Comparison of ENCODE assay signal across 10 mouse cellular contexts in the genomic region with DNA sequence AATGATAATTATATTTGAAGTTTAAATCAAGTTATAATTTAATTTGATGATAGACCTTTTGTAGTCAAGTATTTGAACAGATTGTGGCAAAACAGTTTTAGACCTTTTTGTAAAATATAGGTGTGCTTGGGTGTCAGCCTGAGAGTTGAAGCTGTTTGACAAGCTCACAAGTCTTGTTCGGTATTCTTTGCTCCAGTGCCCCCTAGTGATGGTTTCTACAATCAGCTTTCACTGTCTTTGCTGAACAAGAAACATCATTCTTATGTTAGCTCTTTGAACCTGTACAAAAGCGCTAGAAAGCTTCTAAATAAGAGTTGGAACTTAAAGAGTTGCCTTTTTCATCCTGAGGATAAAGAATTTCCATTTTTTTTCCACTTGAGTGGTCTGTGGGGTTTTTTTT.
A peak's percentile ranks its signal among the peaks of the same experiment; 100 is the strongest.
DNase-seq lines count a peak whose midpoint lies in the region; ATAC-seq and TF ChIP-seq lines count a peak whose summit lies in the region.
"Had no signal": no experiment of that assay in that cellular context is flagged by ENCODE, and none has a peak within 500 bp of the region (broad histone marks: within the 10 kb centered on the region; RNA-seq: fewer than 3 reads in every experiment).

No protein-coding gene starts in this region.

- no peak overlapping the region for H3K9ac ChIP-seq in intestine, postnatal 0 days (ENCODE audit: low read depth, low read length)
- no peak overlapping the region for H3K9ac ChIP-seq in intestine, embryonic 15.5 days
- no peak overlapping the region for H3K9ac ChIP-seq in ES-E14 (ENCODE audit: insufficient read depth, low read depth, low read length, poor library complexity, severe bottlenecking)
- H3K9ac ChIP-seq in neural tube, embryonic 15.5 days (replicated peaks): no peak overlapping the region
- H3K9ac ChIP-seq: embryonic facial prominence, embryonic 13.5 days had no signal

- H3K9me3 ChIP-seq in intestine, postnatal 0 days (ENCODE audit: control insufficient read depth): no peaks in the 10 kb centered on the region
- no peaks in the 10 kb centered on the region for H3K9me3 ChIP-seq in intestine, embryonic 15.5 days
- no peaks in the 10 kb centered on the region for H3K9me3 ChIP-seq in ES-E14 (ENCODE audit: control insufficient read depth, insufficient read depth, low read depth, low read length)
- no peaks in the 10 kb centered on the region for H3K9me3 ChIP-seq in neural tube, embryonic 15.5 days (replicated peaks)
- H3K9me3 ChIP-seq: embryonic facial prominence, embryonic 13.5 days had no signal

- no peak for ATAC-seq in intestine, postnatal 0 days
- ATAC-seq in intestine, embryonic 15.5 days: no peak
- ATAC-seq in neural tube, embryonic 15.5 days (ENCODE audit: low FRiP score): no peak

- no peak overlapping the region for H3K27ac ChIP-seq in intestine, postnatal 0 days (ENCODE audit: low read depth, low read length)
- H3K27ac ChIP-seq in intestine, embryonic 15.5 days: no peak overlapping the region
- no peak overlapping the region for H3K27ac ChIP-seq in ES-E14 (ENCODE audit: insufficient read depth, low read depth, low read length, poor library complexity, severe bottlenecking)
- H3K27ac ChIP-seq in neural tube, embryonic 15.5 days (replicated peaks): no peak overlapping the region
- H3K27ac ChIP-seq: embryonic facial prominence, embryonic 13.5 days; macrophage had no signal

- H3K4me2 ChIP-seq in intestine, postnatal 0 days (replicated peaks; ENCODE audit: low read depth): no peak overlapping the region
- H3K4me2 ChIP-seq in intestine, embryonic 15.5 days (replicated peaks): no peak overlapping the region
- no peak overlapping the region for H3K4me2 ChIP-seq in neural tube, embryonic 15.5 days
- H3K4me2 ChIP-seq: embryonic facial prominence, embryonic 13.5 days had no signal

- DNase-seq in ES-E14 (ENCODE audit: low read depth, low spot score): peak; percentile 43
- peak; percentile 51 for DNase-seq in cerebellum, adult 11-12 months
- DNase-seq in gastrocnemius, postnatal 10 days: peak; percentile 29
- peak; percentile 53 to 57 for DNase-seq in left cerebral cortex, adult 18-20 months (ENCODE audit: low spot score in 2 of 2)
- peak; percentile 39 for DNase-seq in retina, postnatal 7 days (ENCODE audit: low read depth, low spot score)

- 42% methylated on average over 2 of the region's 2 CpGs for WGBS in intestine, postnatal 0 days
- 56% methylated on average over 2 of the region's 2 CpGs for WGBS in intestine, embryonic 15.5 days
- WGBS in neural tube, embryonic 15.5 days: 38% methylated on average over 2 of the region's 2 CpGs

- peak; percentile 76 for TF ChIP-seq CTCF in intestine, postnatal 0 days (IDR thresholded peaks at IDR 0.05; ENCODE audit: low read depth)

- H3K27me3 ChIP-seq in intestine, postnatal 0 days (replicated peaks; ENCODE audit: control insufficient read depth, insufficient read depth, low read length): no peaks in the 10 kb centered on the region
- H3K27me3 ChIP-seq in intestine, embryonic 15.5 days (replicated peaks): no peaks in the 10 kb centered on the region
- no peaks in the 10 kb centered on the region for H3K27me3 ChIP-seq in neural tube, embryonic 15.5 days (replicated peaks)
- H3K27me3 ChIP-seq: embryonic facial prominence, embryonic 13.5 days had no signal

- H3K4me1 ChIP-seq in intestine, postnatal 0 days (replicated peaks; ENCODE audit: control insufficient read depth, insufficient read depth, low read length): no peaks in the 10 kb centered on the region
- H3K4me1 ChIP-seq in intestine, embryonic 15.5 days (replicated peaks): no peaks in the 10 kb centered on the region
- H3K4me1 ChIP-seq in ES-E14 (ENCODE audit: control insufficient read depth in 2 of 2, insufficient read depth in 2 of 2, low read length in 2 of 2, poor library complexity in 1 of 2): no peaks in the 10 kb centered on the region
- H3K4me1 ChIP-seq in neural tube, embryonic 15.5 days: no peaks in the 10 kb centered on the region
- H3K4me1 ChIP-seq: embryonic facial prominence, embryonic 13.5 days had no signal

- in situ Hi-C loops in ES-E14 (cut with MboI; ENCODE audit: low sequenced_read_pairs in 2 of 2, unreplicated experiment in 2 of 2): loop anchor here in 1 of 2 experiments (25.0 kb wide), 1 partner anchor 455 kb away; no protein-coding TSS in a partner anchor

- H3K36me3 ChIP-seq in intestine, postnatal 0 days (ENCODE audit: control insufficient read depth, insufficient read depth): no peaks in the 10 kb centered on the region
- no peaks in the 10 kb centered on the region for H3K36me3 ChIP-seq in intestine, embryonic 15.5 days
- no peaks in the 10 kb centered on the region for H3K36me3 ChIP-seq in ES-E14 (ENCODE audit: control insufficient read depth, insufficient read depth, low read length, poor library complexity, severe bottlenecking)
- H3K36me3 ChIP-seq in neural tube, embryonic 15.5 days: no peaks in the 10 kb centered on the region
- H3K36me3 ChIP-seq: embryonic facial prominence, embryonic 13.5 days had no signal

- no peak overlapping the region for H3K4me3 ChIP-seq in intestine, postnatal 0 days (ENCODE audit: low read depth, low read length)
- H3K4me3 ChIP-seq in intestine, embryonic 15.5 days (replicated peaks): no peak overlapping the region
- H3K4me3 ChIP-seq in ES-E14 (ENCODE audit: insufficient read depth in 1 of 2, low read depth in 1 of 2, low read length in 2 of 2, poor library complexity in 1 of 2, severe bottlenecking in 1 of 2): no peak overlapping the region
- H3K4me3 ChIP-seq in neural tube, embryonic 15.5 days (replicated peaks): no peak overlapping the region
- H3K4me3 ChIP-seq: embryonic facial prominence, embryonic 13.5 days had no signal

TF ChIP-seq in ES-E14, 5 proteins besides CTCF, POLR2A, EP300 and RAD21:
- no peak for TF ChIP-seq ZNF384 (IDR thresholded peaks at IDR 0.05; ENCODE audit: low read depth, low read length)
- no peak for TF ChIP-seq CHD2 (IDR thresholded peaks at IDR 0.05; ENCODE audit: low read depth, low read length)
- TF ChIP-seq HCFC1 (IDR thresholded peaks at IDR 0.05; ENCODE audit: borderline replicate concordance, insufficient read depth, low read length): no peak
